In genomic region chr16:35489793-35490192, GRCm38 (mm10) we compare ENCODE assay signal across 8 mouse cellular contexts. TPM values are rescaled to one million over a fixed set of nuclear protein-coding genes. Genes with fewer than 3 reads are reported as not detected.
DNase-seq lines count a peak whose midpoint lies in the region; ATAC-seq lines count a peak whose summit lies in the region.

No protein-coding gene starts in this region.

- peak overlapping the region; percentile 72 for H3K9ac ChIP-seq in kidney, embryonic 15.5 days
- peak overlapping the region; percentile 47; the same call in 1 of the 2 replicates for H3K9ac ChIP-seq in embryonic facial prominence, embryonic 15.5 days
- H3K9ac ChIP-seq in limb, embryonic 12.5 days (replicated peaks), result peak overlapping the region; percentile 57
- H3K9ac ChIP-seq in neural tube, embryonic 11.5 days (ENCODE audit: low read length), result peak overlapping the region; percentile 60

- H3K4me2 ChIP-seq in kidney, embryonic 15.5 days, result peak overlapping the region; percentile 96
- peak overlapping the region; percentile 96 for H3K4me2 ChIP-seq in embryonic facial prominence, embryonic 15.5 days (replicated peaks)
- peak overlapping the region; percentile 93 for H3K4me2 ChIP-seq in limb, embryonic 12.5 days
- H3K4me2 ChIP-seq in neural tube, embryonic 11.5 days (ENCODE audit: low read depth), result peak overlapping the region; percentile 97

- no peaks in the 10 kb centered on the region for H3K36me3 ChIP-seq in kidney, embryonic 15.5 days
- no peaks in the 10 kb centered on the region for H3K36me3 ChIP-seq in embryonic facial prominence, embryonic 15.5 days
- no peaks in the 10 kb centered on the region for H3K36me3 ChIP-seq in limb, embryonic 12.5 days
- no peaks in the 10 kb centered on the region for H3K36me3 ChIP-seq in neural tube, embryonic 11.5 days (ENCODE audit: control insufficient read depth, insufficient read depth, low read length)

- H3K9me3 ChIP-seq in kidney, embryonic 15.5 days (replicated peaks), result no peaks in the 10 kb centered on the region
- no peaks in the 10 kb centered on the region for H3K9me3 ChIP-seq in embryonic facial prominence, embryonic 15.5 days (replicated peaks)
- no peaks in the 10 kb centered on the region for H3K9me3 ChIP-seq in limb, embryonic 12.5 days
- no peaks in the 10 kb centered on the region for H3K9me3 ChIP-seq in neural tube, embryonic 11.5 days (ENCODE audit: control insufficient read depth, low read length)

- H3K4me3 ChIP-seq in kidney, embryonic 15.5 days (replicated peaks), result peak overlapping the region; percentile 85
- H3K4me3 ChIP-seq in embryonic facial prominence, embryonic 15.5 days (replicated peaks), result peak overlapping the region; percentile 64
- H3K4me3 ChIP-seq in limb, embryonic 12.5 days (replicated peaks), result peak overlapping the region; percentile 63
- H3K4me3 ChIP-seq in neural tube, embryonic 11.5 days (ENCODE audit: low read depth, low read length), result peak overlapping the region; percentile 76

- H3K4me1 ChIP-seq in kidney, embryonic 15.5 days, result peaks cover 19% of the 10 kb centered on the region
- H3K4me1 ChIP-seq in embryonic facial prominence, embryonic 15.5 days, result peaks cover 33% of the 10 kb centered on the region
- peaks cover 29% of the 10 kb centered on the region for H3K4me1 ChIP-seq in limb, embryonic 12.5 days (replicated peaks)
- H3K4me1 ChIP-seq in neural tube, embryonic 11.5 days (ENCODE audit: control insufficient read depth, insufficient read depth, low read length), result peaks cover 20% of the 10 kb centered on the region

- no peaks in the 10 kb centered on the region for H3K27me3 ChIP-seq in kidney, embryonic 15.5 days
- H3K27me3 ChIP-seq in embryonic facial prominence, embryonic 15.5 days, result no peaks in the 10 kb centered on the region
- H3K27me3 ChIP-seq in limb, embryonic 12.5 days, result peaks cover 6% of the 10 kb centered on the region; the same call in 1 of the 2 replicates
- H3K27me3 ChIP-seq in neural tube, embryonic 11.5 days (ENCODE audit: control insufficient read depth, insufficient read depth, low read length), result no peaks in the 10 kb centered on the region

- H3K27ac ChIP-seq in kidney, embryonic 15.5 days, result no peak overlapping the region
- H3K27ac ChIP-seq in embryonic facial prominence, embryonic 15.5 days (replicated peaks), result no peak overlapping the region
- H3K27ac ChIP-seq in limb, embryonic 12.5 days, result no peak overlapping the region
- H3K27ac ChIP-seq in neural tube, embryonic 11.5 days (ENCODE audit: low read depth, low read length), result no peak overlapping the region

- peak; percentile 10; the same call in 1 of the 2 replicates for ATAC-seq in kidney, embryonic 15.5 days (replicated peaks; ENCODE audit: low FRiP score)
- ATAC-seq in embryonic facial prominence, embryonic 15.5 days (ENCODE audit: insufficient number of reproducible peaks, low FRiP score, low TSS enrichment, low read depth), result no peak
- ATAC-seq in limb, embryonic 12.5 days (ENCODE audit: insufficient number of reproducible peaks, insufficient read depth, low FRiP score, low TSS enrichment, low read depth), result no peak
- peak; percentile 1; the same call in 1 of the 2 replicates for ATAC-seq in neural tube, embryonic 11.5 days (ENCODE audit: insufficient read depth, low FRiP score, low TSS enrichment)

- whole genome bisulfite sequencing in kidney, embryonic 15.5 days, result 9% methylated on average over 10 of the region's 10 CpGs
- WGBS in embryonic facial prominence, embryonic 15.5 days, result 6% methylated on average over 10 of the region's 10 CpGs
- WGBS in limb, embryonic 12.5 days, result 11% methylated on average over 10 of the region's 10 CpGs
- WGBS in neural tube, embryonic 11.5 days, result 10% methylated on average over 10 of the region's 10 CpGs

- DNase-seq in kidney, adult 18-20 months, result no peak
- DNase-seq in neural tube, embryonic 11.5 days (ENCODE audit: low spot score), result no peak
- no peak for DNase-seq in natural killer cell, adult 2 months (ENCODE audit: low spot score in 2 of 2)
- no peak for DNase-seq in adipocyte (ENCODE audit: low spot score)
- DNase-seq in Muller cell, postnatal 12 days (ENCODE audit: inconsistent ontology term), result no peak

RNA-seq across cellular contexts. Expression of gene Pdia5, which starts 0.9 kb away (rescaled TPM):
- polyA plus RNA-seq in kidney, embryonic 15.5 days (2015; fragmentation: Nextera tagmentation; extraction: Ambion mirVana), result 49.4 and 52.8 TPM in 2 replicates
- polyA plus RNA-seq in embryonic facial prominence, embryonic 15.5 days (2015; fragmentation: Nextera tagmentation; extraction: Ambion mirVana), result 44.2 and 47.5 TPM in 2 replicates
- 24.1 and 27.9 TPM in 2 replicates for polyA plus RNA-seq in limb, embryonic 12.5 days (2016; fragmentation: Nextera tagmentation; extraction: Ambion mirVana)
- polyA plus RNA-seq in neural tube, embryonic 11.5 days (2014; fragmentation: Nextera tagmentation; extraction: Ambion mirVana), result 11.4 and 14.2 TPM in 2 replicates

RNA-seq across cellular contexts. Expression of gene Sema5b, which starts 51.2 kb away (rescaled TPM):
- 6.2 and 6.8 TPM in 2 replicates for polyA plus RNA-seq in kidney, embryonic 15.5 days (2015; fragmentation: Nextera tagmentation; extraction: Ambion mirVana)
- 6.3 and 6.8 TPM in 2 replicates for polyA plus RNA-seq in embryonic facial prominence, embryonic 15.5 days (2015; fragmentation: Nextera tagmentation; extraction: Ambion mirVana)
- 9.4 and 10.0 TPM in 2 replicates for polyA plus RNA-seq in limb, embryonic 12.5 days (2016; fragmentation: Nextera tagmentation; extraction: Ambion mirVana)
- polyA plus RNA-seq in neural tube, embryonic 11.5 days (2014; fragmentation: Nextera tagmentation; extraction: Ambion mirVana), result 28.1 and 28.9 TPM in 2 replicates

Comparison
In these comparisons a context has a peak if more than half of its experiments do, and no peak if none do; other contexts are left out.
1. ATAC-seq: peak in kidney, embryonic 15.5 days (single experiment) and neural tube, embryonic 11.5 days (single experiment); none in embryonic facial prominence, embryonic 15.5 days (single experiment) and limb, embryonic 12.5 days (single experiment).
2. Peak in every context shown above with its lines, with median percentiles within 50 percentile points of each other: H3K4me2 ChIP-seq, H3K4me3 ChIP-seq and H3K9ac ChIP-seq.